Mouse (Mus musculus) hindbrain, postnatal 0 days (tissue): Measurements from ENCODE around the gene Fam189a1. TPM values are rescaled to one million over a fixed set of nuclear protein-coding genes. Genes with fewer than 3 reads are reported as not detected.

Experiments used
- ATAC-seq: fragments of 200-750 bp; cut with Nextera tagmentation; 2 replicates; pipeline ENCODE4 v1.8.0; 2017; ENCODE audit warnings: mild to moderate bottlenecking, moderate TSS enrichment, moderate library complexity
- DNase-seq: peaks from one replicate; pipeline ENCODE4 v3.0.0-alpha.2; 2015; ENCODE audit warnings: low spot score
- H3K27ac ChIP-seq: fragments of 300-500 bp; sonication (generic); 2 replicates; pipeline ENCODE4 v1.5.1; 2014; ENCODE audit warnings: mild to moderate bottlenecking
- H3K27me3 ChIP-seq: fragments of 300-500 bp; sonication (generic); 2 replicates; pipeline ENCODE4 v1.6.1; 2014; ENCODE audit warnings: low read length, mixed read lengths; ENCODE audit not compliant: insufficient read depth
- H3K36me3 ChIP-seq: fragments of 300-500 bp; sonication (generic); 2 replicates; pipeline ENCODE4 v1.6.1; 2014; ENCODE audit warnings: low read length, mixed read lengths; ENCODE audit not compliant: insufficient read depth
- H3K4me1 ChIP-seq: fragments of 300-500 bp; sonication (generic); 2 replicates; pipeline ENCODE4 v1.6.1; 2014; ENCODE audit warnings: antibody characterized with exemption, low read length, mixed read lengths; ENCODE audit not compliant: insufficient read depth
- H3K4me2 ChIP-seq: fragments of 300-500 bp; sonication (generic); 2 replicates; pipeline ENCODE4 v1.6.1; 2014; ENCODE audit warnings: low read depth, mild to moderate bottlenecking, low read length, moderate library complexity, mixed read lengths
- H3K4me3 ChIP-seq: fragments of 300-500 bp; sonication (generic); 2 replicates; pipeline ENCODE4 v1.5.1; 2014; ENCODE audit warnings: low read length
- H3K9ac ChIP-seq: fragments of 300-500 bp; sonication (generic); replicated peaks from 2 replicates; pipeline ENCODE4 v1.6.1; 2014; ENCODE audit warnings: mild to moderate bottlenecking, low read length, moderate library complexity, mixed read lengths
- H3K9me3 ChIP-seq: fragments of 300-500 bp; sonication (generic); 2 replicates; pipeline ENCODE4 v1.6.1; 2016; ENCODE audit warnings: low read length, mixed read lengths
- CTCF ChIP-seq: IDR thresholded peaks from 2 replicates; pipeline ENCODE4 v1.5.1; 2016; ENCODE audit warnings: antibody characterized with exemption, control low read depth, low read depth
- WGBS: fragments of 180-500 bp; shearing (Covaris S2); extraction: QIAGEN DNeasy Blood & Tissue Kit; methylation state at CpG from one replicate; pipeline ENCODE4 v1.1.7; 2014; 5-methylcytosine and 5-hydroxymethylcytosine counted together
- polyA plus RNA-seq: library from polyadenylated mRNA; unstranded; fragments of >200 nt; fragmentation: Nextera tagmentation; extraction: Ambion mirVana; gene quantifications from 2 replicates; pipeline ENCODE4 v1.2.1, GENCODE M21; 2015
- total RNA-seq: library from RNA; depleted of rRNA; stranded (reverse); fragments of >200 nt; gene quantifications from 2 replicates; pipeline ENCODE4 v1.2.3, GENCODE M21; 2014

Fam189a1 gene
- total and polyA plus RNA-seq, 2 experiments from 2014 or later: 16.8 to 28.4 TPM

DNA sequence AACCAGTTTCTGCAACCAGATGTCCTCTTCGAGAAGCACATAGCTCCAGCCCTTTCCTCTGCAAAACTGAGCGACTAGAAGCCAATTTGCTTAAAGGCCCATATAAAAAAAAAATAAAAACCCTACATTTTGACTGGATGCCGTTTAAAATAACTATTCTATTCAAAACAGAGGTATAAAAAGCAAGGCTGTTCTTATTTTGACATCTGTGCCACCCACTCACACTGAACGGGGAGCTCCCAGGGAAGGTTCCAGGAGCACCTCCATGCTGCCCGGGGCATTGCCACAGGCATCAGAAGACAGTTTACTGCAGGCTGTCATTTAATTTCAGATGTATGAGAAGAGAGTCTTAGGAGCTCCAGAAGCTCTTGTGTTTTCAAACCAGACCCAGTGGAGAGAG is 232.5 kb downstream of the Fam189a1 start:
- H3K27ac ChIP-seq: no peak overlapping the region
- DNase-seq (no peak), ATAC-seq (no peak)
- TF ChIP-seq CTCF: no peak
- H3K9ac ChIP-seq: no peak overlapping the region
- H3K4me3 ChIP-seq: no peak overlapping the region
- H3K4me2 ChIP-seq: no peak overlapping the region
- H3K4me1 ChIP-seq: no peaks in the 10 kb centered on the region
- no peaks in the 10 kb centered on the region for H3K27me3 ChIP-seq
- H3K9me3 ChIP-seq: no peaks in the 10 kb centered on the region
- no peaks in the 10 kb centered on the region for H3K36me3 ChIP-seq
- 80% methylated on average over 5 of the region's 5 CpGs for WGBS

DNA sequence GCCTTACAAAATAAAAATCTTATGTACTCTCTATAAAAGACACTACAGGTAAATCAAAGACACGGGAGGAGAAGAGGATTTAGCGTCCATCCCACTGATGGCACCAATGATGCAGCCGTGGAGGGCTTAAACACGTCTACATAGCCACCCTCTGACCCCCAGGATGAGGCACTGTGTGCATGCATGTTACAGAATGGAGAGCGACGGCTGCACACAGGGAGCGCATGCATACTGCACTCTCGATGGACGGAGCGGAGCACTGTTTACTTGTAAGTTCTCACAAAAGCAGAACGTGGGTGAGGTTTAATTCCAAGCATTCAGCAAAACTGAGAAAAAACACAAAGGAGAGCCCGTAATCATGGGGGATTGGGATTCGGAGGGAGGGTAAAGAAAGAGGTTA is 235.2 kb downstream of the Fam189a1 start:
- Histone ChIP-seq H3K4me2 (no peak overlapping the region), H3K27ac (no peak overlapping the region), H3K9me3 (no peaks in the 10 kb centered on the region), H3K9ac (no peak overlapping the region), H3K27me3 (no peaks in the 10 kb centered on the region), H3K4me3 (no peak overlapping the region), H3K36me3 (no peaks in the 10 kb centered on the region), H3K4me1 (no peaks in the 10 kb centered on the region)
- TF ChIP-seq CTCF: no peak
- ATAC-seq (0 out of 2 replicates have a peak, but pooled peaks have one; percentile 62), DNase-seq (no peak)
- 58% methylated on average over 13 of the region's 13 CpGs for WGBS

DNA sequence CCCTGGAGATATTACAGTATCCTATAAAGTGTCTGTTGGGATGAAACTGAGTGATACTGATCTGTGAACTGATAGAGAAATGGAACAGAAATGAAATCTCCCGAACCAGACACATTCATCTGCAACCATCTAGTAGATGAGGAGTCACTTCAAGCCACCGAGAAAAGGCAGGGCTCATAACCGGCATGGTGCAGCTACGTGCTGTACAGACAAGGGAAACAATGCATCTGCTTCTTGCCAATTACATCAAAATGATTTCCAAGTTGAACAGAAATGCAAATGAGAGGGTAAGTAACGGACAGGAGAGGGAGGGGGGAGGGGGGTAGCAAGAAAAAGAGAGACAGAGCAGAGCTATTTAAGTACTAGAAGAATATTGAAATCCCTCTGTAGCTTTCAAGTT is 235.6 kb downstream of the Fam189a1 start:
- H3K9ac ChIP-seq: no peak overlapping the region
- no peak overlapping the region for H3K4me2 ChIP-seq
- DNase-seq: no peak
- no peaks in the 10 kb centered on the region for H3K9me3 ChIP-seq
- ATAC-seq: no peak
- no peaks in the 10 kb centered on the region for H3K27me3 ChIP-seq
- TF ChIP-seq CTCF: no peak
- WGBS: 24% methylated on average over 5 of the region's 5 CpGs
- H3K4me1 ChIP-seq: 0 out of 2 replicates have a peak, but pooled peaks cover under 1% of the 10 kb centered on the region
- H3K4me3 ChIP-seq: no peak overlapping the region
- no peaks in the 10 kb centered on the region for H3K36me3 ChIP-seq
- H3K27ac ChIP-seq: no peak overlapping the region

DNA sequence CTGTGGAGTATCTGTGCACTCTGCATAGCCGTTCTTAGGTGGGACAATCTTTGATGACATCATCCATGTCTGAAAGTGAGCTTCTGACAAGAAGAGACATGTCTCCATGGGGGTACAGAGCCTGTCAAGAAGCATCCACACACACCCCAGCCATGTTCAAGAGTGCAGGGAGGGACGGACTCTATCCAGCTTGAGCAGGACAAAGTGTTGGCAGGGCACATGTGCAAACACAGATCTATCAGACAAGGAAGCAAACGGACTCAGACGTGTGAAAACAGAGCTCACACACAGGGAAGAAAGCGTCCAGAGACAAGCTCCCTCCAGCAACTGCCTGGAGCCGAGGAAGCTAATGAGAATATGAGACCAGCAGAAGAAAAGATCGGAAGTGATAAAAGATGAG is 239.7 kb downstream of the Fam189a1 start:
- H3K27ac ChIP-seq: no peak overlapping the region
- no peaks in the 10 kb centered on the region for H3K27me3 ChIP-seq
- H3K36me3 ChIP-seq: no peaks in the 10 kb centered on the region
- H3K9ac ChIP-seq: no peak overlapping the region
- H3K9me3 ChIP-seq: no peaks in the 10 kb centered on the region
- H3K4me1 ChIP-seq: 0 out of 2 replicates have a peak, but pooled peaks cover 3% of the 10 kb centered on the region
- no peak for DNase-seq
- ATAC-seq: no peak
- H3K4me3 ChIP-seq: no peak overlapping the region
- 51% methylated on average over 7 of the region's 7 CpGs for WGBS
- TF ChIP-seq CTCF: no peak
- H3K4me2 ChIP-seq: no peak overlapping the region

DNA sequence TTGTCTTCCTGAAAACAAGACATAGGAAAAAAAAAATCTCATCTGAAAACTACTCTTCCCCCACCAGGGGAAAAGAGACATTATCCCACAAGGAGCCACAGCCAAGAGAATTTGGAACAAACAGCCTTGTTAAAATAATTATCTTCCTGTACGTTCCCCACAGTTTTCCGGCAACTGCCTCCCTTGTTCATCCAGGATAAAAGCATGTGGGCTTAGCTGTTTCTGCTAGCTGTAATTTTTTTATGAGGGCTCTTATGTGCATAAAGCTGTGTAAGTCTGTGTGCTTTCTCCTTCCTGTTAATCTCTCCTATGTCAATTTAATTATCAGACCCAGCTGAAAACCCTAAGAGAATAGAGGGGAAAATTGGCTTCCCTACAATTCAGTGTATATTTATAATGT is 241.2 kb downstream of the Fam189a1 start:
- H3K9ac ChIP-seq: no peak overlapping the region
- no peaks in the 10 kb centered on the region for H3K9me3 ChIP-seq
- no peaks in the 10 kb centered on the region for H3K27me3 ChIP-seq
- no peak for TF ChIP-seq CTCF
- DNase-seq (peak; percentile 17), ATAC-seq (no peak)
- H3K27ac ChIP-seq: no peak overlapping the region
- no peaks in the 10 kb centered on the region for H3K36me3 ChIP-seq
- H3K4me2 ChIP-seq: no peak overlapping the region
- H3K4me1 ChIP-seq: 0 out of 2 replicates have a peak, but pooled peaks cover 3% of the 10 kb centered on the region
- no peak overlapping the region for H3K4me3 ChIP-seq
- WGBS: 38% methylated on average over 2 of the region's 2 CpGs

DNA sequence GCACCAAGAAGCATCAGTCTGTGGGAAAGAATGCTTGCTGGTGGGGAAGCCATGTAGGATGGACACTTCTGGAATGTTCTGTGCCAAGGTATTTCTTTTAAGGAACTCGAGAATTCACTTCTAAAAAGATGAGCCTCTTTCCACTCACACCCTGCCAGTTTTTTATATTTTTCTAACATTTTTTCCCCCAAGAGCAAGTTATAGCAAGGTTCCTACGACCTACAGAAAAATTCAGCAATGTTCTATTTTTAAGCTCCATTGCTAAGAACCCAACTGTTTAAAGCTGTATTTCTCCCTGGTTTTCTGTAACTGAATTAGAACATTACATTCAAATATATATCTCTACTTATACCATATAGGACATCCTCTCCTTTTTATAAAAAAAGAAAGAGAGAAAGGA is 244.4 kb downstream of the Fam189a1 start:
- Histone ChIP-seq H3K9me3 (no peaks in the 10 kb centered on the region), H3K27me3 (no peaks in the 10 kb centered on the region), H3K9ac (no peak overlapping the region), H3K4me1 (0 out of 2 replicates have a peak, but pooled peaks cover 3% of the 10 kb centered on the region), H3K36me3 (no peaks in the 10 kb centered on the region), H3K4me3 (no peak overlapping the region), H3K27ac (no peak overlapping the region), H3K4me2 (no peak overlapping the region)
- DNase-seq (no peak), ATAC-seq (no peak)
- 75% methylated on average over 2 of the region's 2 CpGs for WGBS
- no peak for TF ChIP-seq CTCF

DNA sequence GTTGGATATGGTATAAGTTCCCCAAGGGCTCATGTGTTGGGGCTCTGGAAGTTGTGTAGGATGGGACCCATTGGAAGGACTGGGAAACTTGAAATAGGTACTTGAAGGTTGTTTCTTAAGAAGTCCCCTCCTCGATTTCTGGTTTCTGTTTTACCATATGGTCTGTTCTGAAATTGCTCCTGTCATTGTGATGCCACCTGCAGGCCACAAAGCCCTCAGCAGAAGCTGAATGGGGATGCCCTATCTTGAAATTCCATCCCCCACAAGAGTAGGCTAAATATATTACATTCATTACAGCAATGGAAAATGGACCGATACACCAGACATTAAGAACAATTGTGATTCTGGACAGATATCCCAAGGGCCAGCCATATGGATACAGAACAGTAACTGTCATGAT is 246.2 kb downstream of the Fam189a1 start:
- no peaks in the 10 kb centered on the region for H3K4me1 ChIP-seq
- H3K27me3 ChIP-seq: no peaks in the 10 kb centered on the region
- H3K9ac ChIP-seq: no peak overlapping the region
- H3K4me3 ChIP-seq: no peak overlapping the region
- no peaks in the 10 kb centered on the region for H3K9me3 ChIP-seq
- no peak for TF ChIP-seq CTCF
- DNase-seq: no peak
- 89% methylated on average over 2 of the region's 2 CpGs for WGBS
- no peak overlapping the region for H3K27ac ChIP-seq
- no peaks in the 10 kb centered on the region for H3K36me3 ChIP-seq
- ATAC-seq: no peak
- no peak overlapping the region for H3K4me2 ChIP-seq
